Mouse (Mus musculus): ENCODE data around the gene Trim2.

The Trim2 gene

GRCm38 (mm10) chr3:84149831-84150230 lies 156.8 kb downstream of the Trim2 start:
- DNase-seq (ENCODE audit: low spot score in 2 of 2), result no peak

GRCm38 (mm10) chr3:84140947-84141346 lies 165.7 kb downstream of the Trim2 start:
- no peak for DNase-seq (ENCODE audit: low spot score in 2 of 2)

GRCm38 (mm10) chr3:84136509-84136908 lies 170.2 kb downstream of the Trim2 start:
- no peak for DNase-seq (ENCODE audit: low spot score in 2 of 2)

- DNase-seq (ENCODE audit: low spot score in 2 of 2), result no peak
Observed at GRCm38 (mm10) chr3:84135933-84136332, 170.7 kb downstream of the Trim2 start.

- no peak for DNase-seq (ENCODE audit: low spot score in 2 of 2)
Observed at GRCm38 (mm10) chr3:84135387-84135786, 171.3 kb downstream of the Trim2 start.

- no peak for DNase-seq (ENCODE audit: low spot score in 2 of 2)
Observed at GRCm38 (mm10) chr3:84131369-84131768, 175.3 kb downstream of the Trim2 start.

- no peak for DNase-seq (ENCODE audit: low spot score in 2 of 2)
Observed at GRCm38 (mm10) chr3:84130776-84131175, 175.9 kb downstream of the Trim2 start.

- DNase-seq (ENCODE audit: low spot score in 2 of 2), result no peak
Observed at GRCm38 (mm10) chr3:84128871-84129870, 177.5 kb downstream of the Trim2 start.

- no peak for DNase-seq (ENCODE audit: low spot score in 2 of 2)
Observed at GRCm38 (mm10) chr3:84127431-84127830, 179.2 kb downstream of the Trim2 start.

- DNase-seq (ENCODE audit: low spot score in 2 of 2), result no peak
Observed at GRCm38 (mm10) chr3:84126721-84127120, 180.0 kb downstream of the Trim2 start.

GRCm38 (mm10) chr3:84125704-84126289 lies 180.9 kb downstream of the Trim2 start:
- no peak for DNase-seq (ENCODE audit: low spot score in 2 of 2)

- no peak for DNase-seq (ENCODE audit: low spot score in 2 of 2)
Observed at GRCm38 (mm10) chr3:84123461-84123860, 183.2 kb downstream of the Trim2 start.

GRCm38 (mm10) chr3:84118718-84119117 lies 188.0 kb downstream of the Trim2 start:
- DNase-seq (ENCODE audit: low spot score in 2 of 2), result peak in 1 of 2 experiments; percentile 5

GRCm38 (mm10) chr3:84118178-84118577 lies 188.5 kb downstream of the Trim2 start:
- DNase-seq (ENCODE audit: low spot score in 2 of 2), result no peak

Measured in cerebellum, postnatal 4 days (tissue).